Mouse (Mus musculus): Measurements from ENCODE around the gene Srsf9. TPM values are rescaled to one million over a fixed set of nuclear protein-coding genes. Genes with fewer than 3 reads are reported as not detected.

The Srsf9 gene
- 88.7 and 92.1 TPM in 2 replicates for polyA plus RNA-seq (2015; fragmentation: Nextera tagmentation; extraction: Ambion mirVana)

- no peaks in the 10 kb centered on the region for H3K9me3 ChIP-seq (replicated peaks)
- H3K4me1 ChIP-seq (replicated peaks) = peaks cover 60% of the 10 kb centered on the region
- no peaks in the 10 kb centered on the region for H3K27me3 ChIP-seq
- peak within 1 kb of the TSS; percentile 97 for H3K9ac ChIP-seq
- WGBS (ENCODE audit: insufficient replicate concordance) = under 1% methylated on average over 85 of the region's 97 CpGs
- ATAC-seq (ENCODE audit: insufficient read depth) = peak; percentile 90
- peak within 1 kb of the TSS; percentile 86 for H3K4me2 ChIP-seq
- H3K36me3 ChIP-seq (replicated peaks) = peaks cover 29% of the 10 kb centered on the region
- H3K4me3 ChIP-seq (replicated peaks) = peak within 1 kb of the TSS; percentile 84
- H3K27ac ChIP-seq (replicated peaks) = peak within 1 kb of the TSS; percentile 96
Observed at GRCm38 (mm10) chr5:115326875-115327609, at the start of gene Srsf9. Gene Srsf9 (plus strand): TSS chr5:115327177.

- ATAC-seq (ENCODE audit: insufficient read depth) = no peak
- 86% methylated on average over 1 of the region's 1 CpGs for WGBS (ENCODE audit: insufficient replicate concordance)
- Histone ChIP-seq H3K27ac (replicated peaks) (no peak overlapping the region), H3K4me1 (replicated peaks) (peaks cover 50% of the 10 kb centered on the region), H3K27me3 (no peaks in the 10 kb centered on the region), H3K4me2 (no peak overlapping the region), H3K36me3 (replicated peaks) (no peaks in the 10 kb centered on the region), H3K4me3 (replicated peaks) (no peak overlapping the region), H3K9me3 (replicated peaks) (0 out of 2 replicates have a peak, but pooled peaks cover 2% of the 10 kb centered on the region), H3K9ac (no peak overlapping the region)
Observed at GRCm38 (mm10) chr5:115278053-115278452, 48.9 kb upstream of the Srsf9 start.

GRCm38 (mm10) chr5:115278785-115279184, 48.2 kb upstream of the Srsf9 start:
- H3K4me1 ChIP-seq (replicated peaks) = peaks cover 51% of the 10 kb centered on the region
- no peak overlapping the region for H3K4me3 ChIP-seq (replicated peaks)
- H3K36me3 ChIP-seq (replicated peaks) = peaks cover 5% of the 10 kb centered on the region
- no peak for ATAC-seq (ENCODE audit: insufficient read depth)
- 0 out of 2 replicates have a peak, but pooled peaks cover 2% of the 10 kb centered on the region for H3K9me3 ChIP-seq (replicated peaks)
- 54% methylated on average over 2 of the region's 2 CpGs for WGBS (ENCODE audit: insufficient replicate concordance)
- no peak overlapping the region for H3K4me2 ChIP-seq
- H3K27ac ChIP-seq (replicated peaks) = 0 out of 2 replicates have a peak overlapping the region, but pooled peaks have one; percentile 33
- H3K27me3 ChIP-seq = no peaks in the 10 kb centered on the region
- no peak overlapping the region for H3K9ac ChIP-seq

- Histone ChIP-seq H3K36me3 (replicated peaks) (peaks cover 11% of the 10 kb centered on the region), H3K4me3 (replicated peaks) (peak within 1 kb of the TSS; percentile 97), H3K27me3 (no peaks in the 10 kb centered on the region), H3K27ac (replicated peaks) (peak within 1 kb of the TSS; percentile 66), H3K4me2 (peak within 1 kb of the TSS; percentile 93), H3K9ac (peak within 1 kb of the TSS; percentile 88), H3K9me3 (replicated peaks) (0 out of 2 replicates have a peak, but pooled peaks cover 2% of the 10 kb centered on the region), H3K4me1 (replicated peaks) (peaks cover 51% of the 10 kb centered on the region)
- 3% methylated on average over 45 of the region's 45 CpGs for WGBS (ENCODE audit: insufficient replicate concordance)
- ATAC-seq (ENCODE audit: insufficient read depth) = peak; percentile 74
Observed at GRCm38 (mm10) chr5:115279226-115280049, 47.5 kb upstream of the Srsf9 start, which contains the start of gene Coq5. Gene Coq5 (plus strand): TSS chr5:115279666.

GRCm38 (mm10) chr5:115280050-115280687, 46.8 kb upstream of the Srsf9 start:
- Histone ChIP-seq H3K4me3 (replicated peaks) (peak overlapping the region; percentile 97), H3K27me3 (no peaks in the 10 kb centered on the region), H3K9me3 (replicated peaks) (0 out of 2 replicates have a peak, but pooled peaks cover 2% of the 10 kb centered on the region), H3K9ac (peak overlapping the region; percentile 88), H3K36me3 (replicated peaks) (peaks cover 18% of the 10 kb centered on the region), H3K27ac (replicated peaks) (peak overlapping the region; percentile 66), H3K4me2 (peak overlapping the region; percentile 93), H3K4me1 (replicated peaks) (peaks cover 46% of the 10 kb centered on the region)
- ATAC-seq (ENCODE audit: insufficient read depth) = peak; percentile 35
- WGBS (ENCODE audit: insufficient replicate concordance) = 3% methylated on average over 17 of the region's 17 CpGs

GRCm38 (mm10) chr5:115284735-115285134, 42.2 kb upstream of the Srsf9 start:
- H3K36me3 ChIP-seq (replicated peaks) = peaks cover 51% of the 10 kb centered on the region
- no peaks in the 10 kb centered on the region for H3K9me3 ChIP-seq (replicated peaks)
- no peak overlapping the region for H3K4me3 ChIP-seq (replicated peaks)
- no peak overlapping the region for H3K27ac ChIP-seq (replicated peaks)
- H3K4me2 ChIP-seq = no peak overlapping the region
- peaks cover 29% of the 10 kb centered on the region for H3K4me1 ChIP-seq (replicated peaks)
- no peak overlapping the region for H3K9ac ChIP-seq
- WGBS (ENCODE audit: insufficient replicate concordance) = 74% methylated on average over 3 of the region's 3 CpGs
- no peaks in the 10 kb centered on the region for H3K27me3 ChIP-seq
- ATAC-seq (ENCODE audit: insufficient read depth) = 0 out of 2 replicates have a peak, but pooled peaks have one; percentile 16

GRCm38 (mm10) chr5:115294173-115294572, 32.8 kb upstream of the Srsf9 start:
- H3K9me3 ChIP-seq (replicated peaks) = no peaks in the 10 kb centered on the region
- no peak for ATAC-seq (ENCODE audit: insufficient read depth)
- WGBS (ENCODE audit: insufficient replicate concordance) = 82% methylated on average over 8 of the region's 8 CpGs
- no peak overlapping the region for H3K9ac ChIP-seq
- H3K4me3 ChIP-seq (replicated peaks) = no peak overlapping the region
- peaks cover 87% of the 10 kb centered on the region for H3K36me3 ChIP-seq (replicated peaks)
- no peak overlapping the region for H3K4me2 ChIP-seq
- peaks cover 34% of the 10 kb centered on the region for H3K4me1 ChIP-seq (replicated peaks)
- H3K27ac ChIP-seq (replicated peaks) = no peak overlapping the region
- no peaks in the 10 kb centered on the region for H3K27me3 ChIP-seq

GRCm38 (mm10) chr5:115296347-115296746, 30.6 kb upstream of the Srsf9 start:
- H3K36me3 ChIP-seq (replicated peaks) = peaks cover 71% of the 10 kb centered on the region
- peak overlapping the region; percentile 79 for H3K27ac ChIP-seq (replicated peaks)
- peaks cover 45% of the 10 kb centered on the region for H3K4me1 ChIP-seq (replicated peaks)
- H3K9ac ChIP-seq = no peak overlapping the region
- H3K27me3 ChIP-seq = no peaks in the 10 kb centered on the region
- WGBS (ENCODE audit: insufficient replicate concordance) = 57% methylated on average over 10 of the region's 10 CpGs
- ATAC-seq (ENCODE audit: insufficient read depth) = no peak
- no peaks in the 10 kb centered on the region for H3K9me3 ChIP-seq (replicated peaks)
- H3K4me2 ChIP-seq = peak overlapping the region; percentile 41
- no peak overlapping the region for H3K4me3 ChIP-seq (replicated peaks)

GRCm38 (mm10) chr5:115300035-115300744, 26.8 kb upstream of the Srsf9 start:
- peak overlapping the region; percentile 93 for H3K9ac ChIP-seq
- peak overlapping the region; percentile 95 for H3K4me3 ChIP-seq (replicated peaks)
- peaks cover 41% of the 10 kb centered on the region for H3K36me3 ChIP-seq (replicated peaks)
- H3K4me1 ChIP-seq (replicated peaks) = peaks cover 59% of the 10 kb centered on the region
- H3K9me3 ChIP-seq (replicated peaks) = no peaks in the 10 kb centered on the region
- WGBS (ENCODE audit: insufficient replicate concordance) = under 1% methylated on average over 45 of the region's 46 CpGs
- peak overlapping the region; percentile 98 for H3K4me2 ChIP-seq
- peak overlapping the region; percentile 94 for H3K27ac ChIP-seq (replicated peaks)
- ATAC-seq (ENCODE audit: insufficient read depth) = peak; percentile 8
- no peaks in the 10 kb centered on the region for H3K27me3 ChIP-seq
